Mouse (Mus musculus) midbrain, embryonic 13.5 days (tissue): ENCODE measurements at regions not wholly inside any gene's neighbourhood (a gene's known extent, or its start where the extent isn't known, plus 50 kb on each side); places are given as distances from the start of the nearest gene placed in this dataset.

Source experiments
- ATAC-seq: fragments of 200-750 bp; cut with Nextera tagmentation; 2 replicates; pipeline ENCODE4 v1.8.0; 2017; ENCODE audit warnings: mild to moderate bottlenecking, moderate TSS enrichment, moderate library complexity
- H3K27ac ChIP-seq: fragments of 300-500 bp; sonication (generic); 2 replicates; pipeline ENCODE4 v1.5.1; 2015; ENCODE audit warnings: inconsistent platforms, mild to moderate bottlenecking, moderate library complexity
- H3K27me3 ChIP-seq: fragments of 300-500 bp; sonication (generic); 2 replicates; pipeline ENCODE4 v1.6.1; 2015; ENCODE audit warnings: mild to moderate bottlenecking, inconsistent platforms
- H3K36me3 ChIP-seq: fragments of 300-500 bp; sonication (generic); 2 replicates; pipeline ENCODE4 v1.6.1; 2015; ENCODE audit warnings: mild to moderate bottlenecking, inconsistent platforms
- H3K4me1 ChIP-seq: fragments of 300-500 bp; sonication (generic); replicated peaks from 2 replicates; pipeline ENCODE4 v1.6.1; 2015; ENCODE audit warnings: inconsistent platforms
- H3K4me2 ChIP-seq: fragments of 300-500 bp; sonication (generic); replicated peaks from 2 replicates; pipeline ENCODE4 v1.6.1; 2015; ENCODE audit warnings: moderate library complexity, mild to moderate bottlenecking, inconsistent platforms
- H3K4me3 ChIP-seq: fragments of 300-500 bp; sonication (generic); replicated peaks from 2 replicates; pipeline ENCODE4 v1.5.1; 2015; ENCODE audit warnings: mild to moderate bottlenecking, inconsistent platforms
- H3K9ac ChIP-seq: fragments of 300-500 bp; sonication (generic); replicated peaks from 2 replicates; pipeline ENCODE4 v1.6.1; 2015; ENCODE audit warnings: mild to moderate bottlenecking, inconsistent platforms
- H3K9me3 ChIP-seq: fragments of 300-500 bp; sonication (generic); 2 replicates; pipeline ENCODE4 v1.6.1; 2016; ENCODE audit warnings: mild to moderate bottlenecking, inconsistent platforms
- WGBS: fragments of 180-500 bp; shearing (Covaris S2); methylation state at CpG from one replicate; pipeline ENCODE4 v1.1.7; 2015; 5-methylcytosine and 5-hydroxymethylcytosine counted together

GRCm38 (mm10) chr5:111506821-111507220, 89.7 kb downstream of the Mn1 start:
- Histone ChIP-seq H3K36me3 (no peaks in the 10 kb centered on the region), H3K4me3 (no peak overlapping the region), H3K27me3 (no peaks in the 10 kb centered on the region), H3K9ac (no peak overlapping the region), H3K4me2 (no peak overlapping the region), H3K9me3 (no peaks in the 10 kb centered on the region), H3K27ac (no peak overlapping the region), H3K4me1 (peaks cover 46% of the 10 kb centered on the region)
- WGBS, result 65% methylated on average over 6 of the region's 6 CpGs
- no peak for ATAC-seq

- WGBS, result 91% methylated on average over 2 of the region's 2 CpGs
- no peak for ATAC-seq
- H3K27me3 ChIP-seq, result no peaks in the 10 kb centered on the region
- no peaks in the 10 kb centered on the region for H3K9me3 ChIP-seq
- H3K4me1 ChIP-seq, result peaks cover 51% of the 10 kb centered on the region
- no peak overlapping the region for H3K4me3 ChIP-seq
- no peak overlapping the region for H3K9ac ChIP-seq
- H3K4me2 ChIP-seq, result no peak overlapping the region
- no peak overlapping the region for H3K27ac ChIP-seq
- H3K36me3 ChIP-seq, result no peaks in the 10 kb centered on the region
Measured at GRCm38 (mm10) chr5:111507332-111507731, 90.2 kb downstream of the Mn1 start.

- Histone ChIP-seq H3K27me3 (no peaks in the 10 kb centered on the region), H3K4me2 (peak overlapping the region; percentile 30), H3K4me1 (peaks cover 63% of the 10 kb centered on the region), H3K4me3 (peak overlapping the region; percentile 17), H3K9me3 (no peaks in the 10 kb centered on the region), H3K36me3 (no peaks in the 10 kb centered on the region), H3K27ac (peak overlapping the region; percentile 56), H3K9ac (peak overlapping the region; percentile 16; the same call in 1 of the 2 replicates)
- under 1% methylated on average over 18 of the region's 21 CpGs for WGBS
- peak; percentile 80 for ATAC-seq
Measured at GRCm38 (mm10) chr5:111509014-111509561, 91.9 kb downstream of the Mn1 start.

GRCm38 (mm10) chr5:111509575-111510057, 92.5 kb downstream of the Mn1 start:
- no peaks in the 10 kb centered on the region for H3K27me3 ChIP-seq
- no peaks in the 10 kb centered on the region for H3K9me3 ChIP-seq
- no peaks in the 10 kb centered on the region for H3K36me3 ChIP-seq
- H3K4me2 ChIP-seq, result peak overlapping the region; percentile 30; the same call in 1 of the 2 replicates
- peak overlapping the region; percentile 17 for H3K4me3 ChIP-seq
- H3K9ac ChIP-seq, result peak overlapping the region; percentile 16; the same call in 1 of the 2 replicates
- ATAC-seq, result peak; percentile 5; the same call in 1 of the 2 replicates
- peaks cover 63% of the 10 kb centered on the region for H3K4me1 ChIP-seq
- WGBS, result 8% methylated on average over 9 of the region's 9 CpGs
- H3K27ac ChIP-seq, result peak overlapping the region; percentile 56

- Histone ChIP-seq H3K4me3 (no peak overlapping the region), H3K4me2 (no peak overlapping the region), H3K27me3 (no peaks in the 10 kb centered on the region), H3K4me1 (peaks cover 70% of the 10 kb centered on the region), H3K36me3 (no peaks in the 10 kb centered on the region), H3K27ac (no peak overlapping the region), H3K9me3 (no peaks in the 10 kb centered on the region), H3K9ac (no peak overlapping the region)
- no peak for ATAC-seq
- WGBS, result 79% methylated on average over 5 of the region's 5 CpGs
Measured at GRCm38 (mm10) chr5:111510183-111510878, 93.2 kb downstream of the Mn1 start.

GRCm38 (mm10) chr5:111510879-111511231, 93.7 kb downstream of the Mn1 start:
- ATAC-seq, result no peak
- H3K27ac ChIP-seq, result no peak overlapping the region
- no peak overlapping the region for H3K4me2 ChIP-seq
- H3K36me3 ChIP-seq, result no peaks in the 10 kb centered on the region
- no peaks in the 10 kb centered on the region for H3K27me3 ChIP-seq
- no peak overlapping the region for H3K4me3 ChIP-seq
- H3K9ac ChIP-seq, result no peak overlapping the region
- peaks cover 75% of the 10 kb centered on the region for H3K4me1 ChIP-seq
- H3K9me3 ChIP-seq, result no peaks in the 10 kb centered on the region
- 57% methylated on average over 6 of the region's 6 CpGs for WGBS

- peak overlapping the region; percentile 40 for H3K27ac ChIP-seq
- peak overlapping the region; percentile 14; the same call in 1 of the 2 replicates for H3K4me2 ChIP-seq
- H3K4me3 ChIP-seq, result no peak overlapping the region
- no peaks in the 10 kb centered on the region for H3K36me3 ChIP-seq
- no peaks in the 10 kb centered on the region for H3K9me3 ChIP-seq
- WGBS, result 8% methylated on average over 10 of the region's 10 CpGs
- no peak overlapping the region for H3K9ac ChIP-seq
- peaks cover 64% of the 10 kb centered on the region for H3K4me1 ChIP-seq
- peak; percentile 38; the same call in 1 of the 2 replicates for ATAC-seq
- no peaks in the 10 kb centered on the region for H3K27me3 ChIP-seq
Measured at GRCm38 (mm10) chr5:111511982-111512381, 94.8 kb downstream of the Mn1 start.

- no peak overlapping the region for H3K4me2 ChIP-seq
- WGBS, result 82% methylated on average over 6 of the region's 6 CpGs
- H3K27ac ChIP-seq, result no peak overlapping the region
- no peaks in the 10 kb centered on the region for H3K36me3 ChIP-seq
- peaks cover 57% of the 10 kb centered on the region for H3K4me1 ChIP-seq
- no peak overlapping the region for H3K9ac ChIP-seq
- no peaks in the 10 kb centered on the region for H3K9me3 ChIP-seq
- ATAC-seq, result no peak
- no peaks in the 10 kb centered on the region for H3K27me3 ChIP-seq
- H3K4me3 ChIP-seq, result no peak overlapping the region
Measured at GRCm38 (mm10) chr5:111513976-111514375, 96.8 kb downstream of the Mn1 start.

- no peaks in the 10 kb centered on the region for H3K36me3 ChIP-seq
- ATAC-seq, result peak; percentile 61
- H3K9me3 ChIP-seq, result no peaks in the 10 kb centered on the region
- H3K27me3 ChIP-seq, result no peaks in the 10 kb centered on the region
- H3K4me2 ChIP-seq, result no peak overlapping the region
- H3K4me3 ChIP-seq, result no peak overlapping the region
- peak overlapping the region; percentile 96 for H3K27ac ChIP-seq
- 44% methylated on average over 3 of the region's 3 CpGs for WGBS
- H3K4me1 ChIP-seq, result peaks cover 37% of the 10 kb centered on the region
- H3K9ac ChIP-seq, result no peak overlapping the region; the same call in 1 of the 2 replicates
Measured at GRCm38 (mm10) chr5:111519059-111519458, 101.9 kb downstream of the Mn1 start.

- H3K4me2 ChIP-seq, result no peak overlapping the region
- H3K4me3 ChIP-seq, result no peak overlapping the region
- ATAC-seq, result peak; percentile 88
Measured at GRCm38 (mm10) chr5:111519500-111520041, 102.4 kb downstream of the Mn1 start.

GRCm38 (mm10) chr5:111521866-111522265, 104.7 kb downstream of the Mn1 start:
- peaks cover 23% of the 10 kb centered on the region for H3K4me1 ChIP-seq
- no peaks in the 10 kb centered on the region for H3K27me3 ChIP-seq
- H3K36me3 ChIP-seq, result no peaks in the 10 kb centered on the region
- no peak overlapping the region for H3K9ac ChIP-seq
- no peak overlapping the region for H3K4me2 ChIP-seq
- no peaks in the 10 kb centered on the region for H3K9me3 ChIP-seq
- WGBS, result 84% methylated on average over 2 of the region's 2 CpGs
- no peak overlapping the region; the same call in 1 of the 2 replicates for H3K27ac ChIP-seq
- no peak for ATAC-seq
- H3K4me3 ChIP-seq, result no peak overlapping the region

More at GRCm38 (mm10) chr5:111519500-111520041, 102.4 kb downstream of the Mn1 start:
- Histone ChIP-seq H3K4me1 (peaks cover 36% of the 10 kb centered on the region), H3K36me3 (no peaks in the 10 kb centered on the region), H3K9ac (peak overlapping the region; percentile 49; the same call in 1 of the 2 replicates), H3K27me3 (no peaks in the 10 kb centered on the region), H3K9me3 (no peaks in the 10 kb centered on the region), H3K27ac (peak overlapping the region; percentile 96)
- 2% methylated on average over 7 of the region's 7 CpGs for WGBS

- Histone ChIP-seq H3K36me3 (no peaks in the 10 kb centered on the region), H3K4me1 (peaks cover 23% of the 10 kb centered on the region), H3K27ac (no peak overlapping the region), H3K27me3 (no peaks in the 10 kb centered on the region), H3K4me2 (no peak overlapping the region), H3K9ac (no peak overlapping the region), H3K4me3 (no peak overlapping the region), H3K9me3 (no peaks in the 10 kb centered on the region)
- WGBS, result 66% methylated on average over 7 of the region's 7 CpGs
- no peak for ATAC-seq
Measured at GRCm38 (mm10) chr5:111522586-111522985, 105.4 kb downstream of the Mn1 start.
